Mouse (Mus musculus) kidney, adult 11 months (tissue): ENCODE measurements at regions not wholly inside any gene's neighbourhood (a gene's known extent, or its start where the extent isn't known, plus 50 kb on each side); places are given as distances from the start of the nearest gene placed in this dataset.

Experiments used
- DNase-seq: peaks from one replicate; pipeline ENCODE4 v3.0.0; 2022

DNA sequence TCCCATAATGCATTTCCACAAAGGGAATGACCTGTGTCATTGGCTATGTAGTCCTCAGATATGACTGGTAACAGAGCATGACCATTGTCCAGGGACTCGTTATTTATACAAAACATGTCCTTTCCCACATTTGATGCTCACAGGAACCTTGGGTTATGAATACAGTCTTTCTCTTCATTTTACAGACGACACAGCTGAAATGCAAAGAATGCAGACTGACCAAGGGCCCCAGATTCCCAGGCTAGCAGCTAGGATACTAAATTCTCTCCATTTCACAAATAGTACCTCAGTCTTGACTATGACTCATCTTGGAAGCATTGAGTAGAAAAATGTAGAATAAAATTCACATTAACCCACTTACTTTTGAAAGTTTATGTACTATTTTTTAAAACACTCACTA lies 182.7 kb upstream of the Sox4 start:
- DNase-seq, result no peak

DNA sequence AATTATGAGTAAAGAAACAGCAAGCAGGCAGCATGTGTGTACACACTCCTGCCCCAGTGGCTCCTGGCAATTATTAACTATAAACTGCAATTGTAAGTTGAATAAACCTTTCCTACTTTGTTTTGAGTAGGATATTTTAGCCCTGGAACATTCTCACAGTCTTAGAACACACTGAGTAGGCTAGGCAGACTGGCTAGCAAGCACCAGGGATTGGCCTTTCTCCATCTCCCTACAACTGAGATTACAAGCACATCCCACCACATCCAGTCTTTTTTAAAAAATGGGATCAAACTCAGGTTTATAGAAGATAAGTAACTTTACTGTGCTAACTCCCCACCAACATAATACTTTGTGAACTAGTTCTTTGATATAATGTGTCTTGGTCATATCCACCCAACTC lies 174.0 kb upstream of the Sox4 start:
- no peak for DNase-seq

DNA sequence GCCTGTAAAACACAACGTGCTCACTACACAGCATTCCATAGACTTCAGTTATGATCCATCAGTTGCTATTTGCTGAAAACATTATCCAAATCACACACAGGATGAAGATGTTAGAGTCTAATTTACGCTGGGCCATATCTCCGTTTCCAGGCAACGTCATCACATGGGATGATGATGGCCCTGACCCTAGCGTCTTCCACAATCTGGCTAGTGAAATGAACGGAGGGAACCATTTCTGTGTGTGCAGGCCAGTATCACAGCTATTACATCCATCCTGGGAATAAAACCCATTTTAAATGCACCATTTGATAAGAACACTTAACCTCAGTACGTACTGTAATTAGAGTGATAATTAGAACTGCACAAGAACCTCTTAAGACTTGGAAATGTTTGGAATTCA lies 170.0 kb upstream of the Sox4 start:
- DNase-seq, result no peak

DNA sequence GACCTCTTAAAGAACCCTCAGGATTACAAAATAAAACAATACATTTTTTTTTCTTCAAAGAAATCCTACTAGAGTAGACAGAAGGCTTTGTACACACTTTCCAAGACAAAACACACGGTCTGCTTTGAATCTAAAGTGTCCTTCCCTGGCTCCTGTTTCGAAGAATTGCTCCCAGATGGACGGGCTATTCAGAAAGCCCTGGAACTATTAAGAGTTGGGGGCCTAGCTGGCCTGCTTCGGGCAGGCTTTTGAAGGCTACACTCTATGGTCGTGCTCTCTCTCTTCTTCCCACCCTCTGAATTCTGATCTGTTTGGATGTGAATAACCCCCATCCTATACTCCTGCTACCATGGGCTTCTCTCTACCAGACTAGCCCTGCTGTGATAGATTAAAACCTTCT lies 167.6 kb upstream of the Sox4 start:
- DNase-seq, result no peak

DNA sequence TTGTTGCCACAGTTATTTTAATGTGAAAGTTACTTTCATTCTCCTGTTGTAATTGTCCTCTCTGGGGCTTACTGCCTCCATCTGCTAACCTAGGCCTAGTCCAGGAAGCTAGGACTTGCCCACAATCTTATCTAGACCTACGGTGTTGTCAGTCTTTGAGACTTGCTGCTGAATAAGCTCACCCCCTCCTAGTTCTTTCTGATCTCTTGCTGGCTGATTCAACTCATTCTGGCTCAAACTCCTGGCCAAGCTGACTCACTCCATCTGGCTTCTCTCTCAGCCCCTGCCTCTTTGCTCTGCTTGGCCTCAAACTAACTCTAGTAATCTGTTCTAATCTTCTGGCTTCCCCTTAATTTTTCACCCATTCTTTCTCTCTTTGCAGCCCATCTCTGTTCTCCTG lies 165.8 kb upstream of the Sox4 start:
- DNase-seq, result no peak

DNA sequence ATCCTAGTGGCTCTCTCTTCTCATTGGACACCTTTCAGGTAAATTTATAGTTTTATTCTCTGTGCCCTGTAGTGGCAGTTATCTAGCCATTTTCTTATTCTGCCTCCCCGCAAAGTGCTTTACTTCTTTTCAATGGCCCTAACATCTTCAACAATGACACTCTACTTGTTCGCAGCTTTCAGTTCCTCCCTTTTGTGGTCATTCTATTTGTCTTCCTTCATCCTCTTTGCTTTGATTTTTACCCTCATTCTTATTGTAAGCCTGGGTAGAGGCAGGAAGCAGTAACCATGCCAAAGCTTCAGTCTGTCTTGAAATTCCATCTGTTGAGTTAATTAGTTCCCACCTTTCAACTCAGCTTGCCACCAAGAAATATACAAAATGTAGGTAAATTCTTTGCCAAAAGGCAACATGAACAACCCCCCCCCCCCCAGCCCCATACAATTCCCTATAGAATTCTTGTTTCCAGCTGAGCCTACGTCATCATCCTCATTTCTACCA lies 161.5 kb upstream of the Sox4 start:
- no peak for DNase-seq

DNA sequence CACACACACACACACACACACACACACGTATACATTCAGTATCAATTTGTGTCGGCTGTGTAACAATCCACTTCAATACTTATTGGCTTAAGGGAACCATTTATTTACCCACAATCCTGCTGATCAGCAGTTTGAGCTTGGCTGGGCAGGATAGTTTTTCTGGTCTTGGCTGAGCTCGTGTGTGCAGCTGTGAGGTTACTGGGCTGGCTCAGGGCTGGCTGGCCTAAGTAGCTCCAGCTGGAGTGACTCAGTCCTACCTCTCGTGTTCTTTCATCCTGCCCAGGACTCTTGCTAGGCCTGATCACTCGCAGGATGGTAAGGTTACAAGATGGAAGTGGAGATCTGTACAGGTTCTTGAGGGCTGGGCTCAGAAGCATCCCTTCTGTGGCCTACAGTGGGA lies 156.6 kb upstream of the Sox4 start:
- no peak for DNase-seq

DNA sequence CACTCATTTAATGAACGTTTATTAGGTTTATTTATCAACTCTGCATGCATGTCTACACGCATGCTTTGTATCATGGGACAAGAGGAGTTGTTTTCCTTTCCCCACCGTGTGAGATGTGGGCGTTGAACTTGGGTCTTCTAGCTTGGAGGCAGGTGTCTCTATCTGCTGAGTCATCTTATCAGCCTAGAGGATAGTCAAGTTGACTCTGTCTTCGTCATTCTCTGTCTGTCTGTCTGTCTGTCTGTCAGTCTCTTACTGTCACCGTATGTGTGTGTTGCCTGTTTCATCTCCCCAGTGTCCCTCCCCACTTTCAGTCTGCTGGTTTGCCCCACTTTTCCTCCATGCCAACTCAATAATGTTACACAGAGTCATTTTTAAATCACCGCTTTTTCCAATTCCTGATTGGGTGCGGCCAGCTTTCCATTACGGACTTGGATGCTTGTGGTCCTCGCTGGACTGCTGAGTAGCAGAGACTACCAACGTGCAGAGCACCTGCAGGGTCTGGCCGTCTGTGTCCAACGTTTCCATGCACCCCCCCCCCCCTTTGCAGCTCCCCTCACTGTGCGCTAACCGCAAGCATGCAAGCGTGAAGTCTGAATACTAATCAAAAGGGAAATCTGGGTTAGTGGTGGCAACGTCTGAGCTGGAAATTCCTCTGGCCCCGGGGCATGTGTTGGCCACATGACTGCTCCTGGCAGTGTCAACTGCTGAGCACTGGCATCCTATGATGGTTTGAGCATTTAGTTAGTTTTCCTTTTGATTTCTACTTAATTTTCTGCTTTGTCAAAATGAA lies 155.7 kb upstream of the Sox4 start:
- no peak for DNase-seq

DNA sequence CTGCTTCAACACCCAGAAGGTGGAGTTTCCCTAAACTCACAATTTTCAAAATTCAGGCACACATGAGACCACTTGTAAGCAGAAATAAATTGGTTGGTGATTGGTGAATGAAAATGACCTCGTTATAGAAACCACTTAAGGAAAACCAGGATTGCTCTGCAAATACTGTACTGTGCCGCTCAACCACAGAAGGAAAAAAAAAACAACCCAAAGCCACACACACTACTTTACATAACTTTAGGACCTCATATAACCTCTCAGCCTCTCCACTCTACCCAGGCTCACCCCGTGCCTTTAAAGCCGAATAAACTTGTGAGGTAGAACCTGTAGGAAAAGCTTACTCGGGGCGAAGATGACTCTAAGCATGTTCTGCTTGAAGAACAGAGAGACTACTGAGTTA lies 154.7 kb upstream of the Sox4 start:
- DNase-seq, result no peak

DNA sequence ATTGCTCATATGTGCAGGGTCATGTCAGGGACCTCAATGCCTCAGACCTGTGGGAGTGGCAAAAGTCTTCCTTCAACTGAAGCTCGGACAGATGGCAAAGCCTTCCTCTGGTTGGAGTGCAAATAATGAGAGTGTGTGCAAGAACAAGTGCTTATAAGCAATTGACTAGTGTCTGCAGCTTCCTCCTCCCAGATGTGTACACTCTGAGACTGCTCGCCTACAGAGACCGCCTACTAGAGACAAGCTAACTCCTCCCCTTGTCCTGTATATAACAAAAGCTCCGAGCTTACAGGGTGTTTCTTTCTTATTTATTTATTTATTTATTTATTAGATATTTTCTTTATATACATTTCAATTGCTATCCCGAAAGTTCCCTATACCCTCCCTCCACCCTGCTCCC lies 138.7 kb upstream of the Sox4 start:
- DNase-seq, result no peak

DNA sequence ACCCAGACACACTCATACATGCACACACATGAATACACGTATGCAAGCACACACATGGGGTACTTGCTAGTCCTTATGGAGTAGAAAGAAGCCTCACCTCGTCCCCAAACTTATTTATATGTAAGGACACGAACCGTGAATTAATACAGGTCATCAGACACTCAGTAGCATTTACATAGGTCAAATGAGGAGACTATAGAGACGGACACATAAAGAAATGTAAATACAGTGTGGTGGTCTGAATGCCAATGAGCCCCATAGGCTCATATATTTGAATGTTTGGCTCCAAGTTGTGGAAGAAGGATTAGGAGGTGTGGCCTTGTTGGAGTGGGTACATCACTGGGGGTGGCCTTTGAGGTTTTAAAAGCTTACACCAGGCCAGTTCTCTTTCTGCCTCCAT lies 133.3 kb upstream of the Sox4 start:
- no peak for DNase-seq

DNA sequence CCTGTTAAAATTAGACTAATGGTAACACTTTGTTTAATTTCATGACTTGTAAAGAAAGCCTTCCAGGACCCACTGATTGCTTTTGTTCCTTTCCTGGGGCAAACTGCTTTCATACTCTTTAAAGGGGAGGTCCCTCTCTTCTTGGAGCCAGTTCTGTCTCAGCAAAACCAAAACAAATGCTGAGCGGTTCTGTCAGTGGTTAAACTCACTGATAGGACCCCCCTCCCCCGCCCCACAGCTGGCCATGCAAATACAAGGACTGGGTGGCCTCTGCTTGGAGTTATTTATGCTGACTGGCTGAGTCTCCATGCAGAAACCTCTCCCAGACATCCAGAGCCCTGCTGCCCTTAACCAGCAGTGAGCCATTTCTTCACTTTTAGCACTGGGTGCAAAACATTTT lies 127.6 kb upstream of the Sox4 start:
- DNase-seq, result no peak

DNA sequence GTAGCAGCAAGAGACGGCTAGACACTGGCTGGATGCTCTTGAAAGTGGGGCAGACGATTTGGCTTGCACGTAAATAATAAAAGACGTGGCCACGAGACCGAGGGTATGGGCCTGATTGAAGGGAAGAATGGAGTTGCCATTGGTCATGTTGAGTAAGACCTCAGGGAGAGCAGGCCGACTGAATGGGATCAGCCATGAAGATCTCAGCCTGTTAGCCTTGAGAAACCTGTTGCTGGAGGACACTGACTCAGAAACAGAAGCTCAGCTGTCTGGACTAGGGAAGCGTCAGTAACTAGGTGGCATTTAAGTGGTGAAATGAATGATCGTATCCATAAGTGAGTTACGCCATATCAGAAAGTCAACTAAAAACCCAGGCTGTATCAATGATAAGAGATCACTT lies 126.3 kb upstream of the Sox4 start:
- DNase-seq, result no peak

DNA sequence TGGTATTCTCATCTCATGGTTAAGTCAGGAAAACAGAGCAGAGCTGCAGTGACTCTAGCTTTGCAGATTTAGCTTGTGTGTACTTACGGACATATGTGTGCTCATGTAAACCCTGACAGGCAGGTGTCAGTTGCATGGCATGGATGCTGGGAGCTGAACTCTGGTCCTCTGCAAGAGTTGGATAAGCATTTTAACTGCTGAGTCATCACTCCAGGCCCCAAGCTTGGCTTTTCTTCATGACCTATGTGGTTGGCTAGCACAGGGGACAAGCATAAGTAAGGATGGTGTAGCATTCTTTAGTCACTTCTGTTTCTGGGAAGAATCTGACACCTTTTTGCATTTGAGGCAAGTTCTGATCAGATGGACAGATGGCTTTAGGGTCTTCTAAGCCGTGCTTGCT lies 120.1 kb upstream of the Sox4 start:
- DNase-seq, result no peak

DNA sequence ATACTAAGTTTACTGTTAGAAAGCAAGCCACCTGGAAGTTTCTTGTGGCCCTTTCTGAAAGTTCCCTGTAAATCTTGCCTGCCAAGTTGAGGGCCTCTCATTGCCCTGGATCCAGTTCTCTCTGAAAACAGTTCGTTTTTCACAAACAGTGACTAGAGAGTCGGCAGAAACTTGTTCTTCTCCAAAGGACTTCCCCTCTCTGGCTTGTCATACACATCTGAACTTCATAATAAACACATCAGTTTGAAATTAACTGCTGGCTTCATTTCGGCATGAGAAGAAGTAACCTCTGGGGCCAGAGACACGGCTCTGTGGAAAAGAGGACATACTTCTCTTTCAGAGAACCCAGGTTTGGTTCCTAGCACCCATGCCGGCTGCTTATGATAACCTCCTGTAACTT lies 110.4 kb upstream of the Sox4 start:
- DNase-seq, result no peak

DNA sequence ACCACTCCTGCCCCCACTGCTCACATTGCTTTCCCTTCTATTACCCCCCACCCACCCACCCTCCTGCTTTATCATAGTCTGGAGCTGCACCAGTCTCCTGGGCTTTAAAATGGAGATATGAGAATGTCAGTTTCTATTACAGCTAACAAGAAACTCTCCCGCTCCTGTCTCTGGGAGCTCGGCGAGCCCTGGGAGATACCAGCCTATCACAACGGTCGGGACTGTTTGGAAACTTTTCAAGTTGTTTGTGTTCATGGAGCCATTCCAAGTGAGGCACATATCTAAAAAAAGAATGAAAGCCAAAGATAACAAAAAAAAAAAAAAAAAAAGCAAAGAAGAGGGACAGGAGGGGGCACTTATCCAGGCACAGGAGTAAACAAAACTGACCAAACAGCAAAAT lies 105.2 kb upstream of the Sox4 start:
- no peak for DNase-seq

DNA sequence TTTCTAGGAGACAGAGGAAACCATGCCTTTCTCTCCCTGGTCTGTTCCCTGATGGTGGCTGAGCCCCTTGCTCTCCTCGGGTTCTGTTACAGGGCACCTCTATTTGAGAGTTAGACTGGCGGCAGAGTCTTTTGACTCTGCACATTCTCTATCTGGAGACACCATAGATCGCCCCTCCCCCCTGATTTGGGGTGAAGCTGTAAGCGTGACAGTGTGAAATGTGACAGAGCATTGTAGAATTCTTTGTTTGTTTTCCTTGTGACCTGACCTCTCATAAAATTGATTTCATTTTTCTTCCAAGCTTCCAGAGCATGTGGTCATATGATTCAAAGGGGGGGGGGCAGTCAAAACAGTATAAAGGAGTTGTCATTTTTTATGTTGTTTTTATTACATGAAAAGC lies 96.2 kb upstream of the Sox4 start:
- DNase-seq, result no peak

DNA sequence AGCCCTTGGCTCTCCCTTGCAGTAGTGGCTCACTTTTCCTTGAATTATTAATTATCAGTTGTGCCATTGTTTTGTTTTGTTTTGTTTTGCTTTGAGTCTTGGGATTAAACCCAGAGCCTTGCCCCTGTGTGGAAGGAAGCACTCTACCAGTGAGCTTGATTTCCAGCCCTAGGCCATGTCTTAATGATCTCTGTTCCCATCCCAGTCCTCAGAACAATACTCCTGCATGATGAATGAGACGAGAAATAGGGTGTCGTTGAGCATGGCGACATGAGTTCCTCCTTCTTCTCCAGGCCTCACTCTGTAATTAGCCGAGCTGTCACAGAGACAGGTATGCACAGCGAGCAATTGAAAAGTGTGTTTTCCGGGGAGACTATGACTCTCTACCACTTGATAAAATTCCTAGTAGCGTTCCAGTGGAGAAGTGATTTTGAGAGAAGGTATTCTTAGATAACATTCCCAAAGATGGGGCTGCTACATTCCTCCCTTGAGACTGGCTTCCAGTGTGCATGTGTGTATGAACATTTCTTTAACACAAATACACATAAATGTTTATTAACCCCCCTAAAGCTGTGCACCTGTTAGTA lies 95.6 kb upstream of the Sox4 start:
- DNase-seq, result no peak

DNA sequence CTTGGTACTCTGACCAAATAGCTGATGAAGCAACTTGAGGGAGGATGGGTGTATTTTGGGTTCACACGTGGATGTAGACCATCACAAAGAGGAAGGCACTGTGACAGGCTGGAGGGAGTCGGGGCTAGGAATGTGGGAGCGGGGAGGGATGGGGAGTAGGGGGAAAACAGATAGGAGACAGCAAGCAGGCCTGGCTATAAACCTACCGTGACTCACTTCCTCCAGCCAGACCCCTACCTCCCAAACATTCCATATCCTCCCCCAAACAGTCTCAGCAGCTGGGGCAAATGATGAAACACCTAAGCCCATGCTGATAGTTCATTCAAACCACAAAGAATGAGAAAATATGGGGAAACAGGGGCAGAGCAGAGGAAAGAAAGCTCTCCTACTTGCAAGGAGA lies 91.1 kb upstream of the Sox4 start:
- DNase-seq, result no peak

DNA sequence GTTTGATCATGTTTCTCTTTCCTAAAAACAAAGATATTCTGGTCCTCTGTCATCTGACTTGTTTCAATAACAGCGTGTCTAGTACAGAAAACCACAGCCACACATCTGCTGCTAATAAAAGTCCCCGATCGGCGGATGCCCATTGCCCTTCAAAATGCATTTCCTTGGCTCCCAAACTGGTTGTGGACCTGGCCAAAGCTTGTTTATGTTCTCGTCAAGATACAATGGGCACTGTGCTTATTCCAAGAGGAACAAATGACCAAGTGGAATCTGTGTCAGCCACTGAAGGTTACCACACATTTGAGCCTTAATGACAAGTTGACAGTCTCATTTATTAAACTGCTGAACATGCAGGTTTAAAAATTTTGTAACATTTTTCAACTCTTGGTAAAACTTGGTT lies 86.8 kb upstream of the Sox4 start:
- DNase-seq, result no peak

DNA sequence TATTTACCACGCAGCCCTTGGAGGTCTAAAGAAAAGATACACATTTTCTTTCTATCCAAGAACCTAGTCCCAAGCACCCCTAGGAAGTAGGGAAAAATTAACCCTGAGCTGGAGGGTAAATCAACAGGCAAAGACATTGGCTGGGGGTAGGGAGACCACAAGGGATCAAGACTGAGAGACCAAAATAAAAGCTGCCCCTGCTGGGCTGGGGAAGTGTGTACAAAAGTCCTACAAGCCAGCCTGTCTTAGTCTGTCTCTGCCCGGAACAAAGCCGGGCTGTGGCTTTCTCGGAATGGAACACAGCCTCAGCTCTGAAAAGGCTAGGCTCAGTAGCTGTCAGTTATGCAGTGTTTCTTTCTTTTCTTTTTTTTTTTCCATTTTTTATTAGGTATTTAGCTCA lies 81.4 kb upstream of the Sox4 start:
- DNase-seq, result no peak

DNA sequence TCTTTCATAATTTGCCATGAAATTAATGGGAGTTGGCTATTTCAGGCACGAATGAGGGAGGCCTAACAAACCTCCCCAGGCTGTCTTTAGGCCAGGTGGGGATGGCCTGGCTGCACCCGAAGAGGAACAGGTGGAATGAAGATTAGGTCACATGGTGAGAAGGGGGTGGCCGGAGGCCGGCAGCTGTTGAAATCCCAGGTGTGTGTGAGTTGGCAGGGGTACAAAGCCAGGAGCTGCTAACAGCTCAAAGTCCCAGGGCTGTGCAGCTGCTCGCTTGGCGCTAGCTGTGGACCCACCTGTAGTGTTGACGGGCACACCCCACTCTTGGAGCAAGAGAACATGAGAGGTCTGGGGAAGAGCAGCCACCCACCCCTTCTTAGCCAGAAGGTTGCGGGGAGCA lies 80.9 kb upstream of the Sox4 start:
- peak; percentile 4 for DNase-seq

DNA sequence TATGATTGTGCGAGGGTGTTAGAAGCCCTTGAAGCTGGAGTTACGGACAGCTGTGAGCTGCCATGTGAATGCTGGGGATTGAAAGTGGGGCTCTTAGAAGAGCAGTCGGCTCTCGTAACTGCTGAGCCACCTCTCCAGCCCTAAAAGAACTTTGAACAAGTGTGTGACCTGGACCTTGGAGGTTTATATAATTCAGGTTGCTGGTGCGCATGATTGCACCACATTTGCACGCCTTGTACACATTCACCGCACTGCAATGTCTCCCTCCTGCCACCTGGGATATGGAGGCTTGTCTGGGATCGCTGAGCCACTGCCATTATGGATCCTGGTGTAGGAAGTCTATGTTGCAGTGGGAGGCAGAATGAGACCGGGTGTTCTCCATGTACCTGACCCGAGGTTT lies 73.6 kb upstream of the Sox4 start:
- DNase-seq, result peak; percentile 45

DNA sequence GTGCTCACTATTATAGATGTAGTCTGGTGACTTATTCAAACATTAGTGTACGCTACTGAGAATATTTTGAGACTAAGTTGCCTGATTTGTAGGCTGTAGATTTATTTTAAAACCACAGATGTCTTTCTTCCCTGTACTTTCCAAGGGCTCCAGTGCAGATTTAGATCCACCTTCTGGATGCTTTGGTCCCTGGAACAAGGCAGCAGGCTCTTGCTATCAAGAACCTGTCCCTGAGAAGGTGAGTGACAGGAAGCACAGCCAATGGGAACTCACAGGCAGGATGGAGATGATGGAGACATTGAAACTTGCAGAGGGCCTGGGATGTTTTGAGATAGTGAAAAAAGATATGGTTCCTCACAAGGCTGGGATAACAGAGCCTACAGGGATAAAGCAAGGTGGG lies 70.0 kb upstream of the Sox4 start:
- DNase-seq, result no peak

DNA sequence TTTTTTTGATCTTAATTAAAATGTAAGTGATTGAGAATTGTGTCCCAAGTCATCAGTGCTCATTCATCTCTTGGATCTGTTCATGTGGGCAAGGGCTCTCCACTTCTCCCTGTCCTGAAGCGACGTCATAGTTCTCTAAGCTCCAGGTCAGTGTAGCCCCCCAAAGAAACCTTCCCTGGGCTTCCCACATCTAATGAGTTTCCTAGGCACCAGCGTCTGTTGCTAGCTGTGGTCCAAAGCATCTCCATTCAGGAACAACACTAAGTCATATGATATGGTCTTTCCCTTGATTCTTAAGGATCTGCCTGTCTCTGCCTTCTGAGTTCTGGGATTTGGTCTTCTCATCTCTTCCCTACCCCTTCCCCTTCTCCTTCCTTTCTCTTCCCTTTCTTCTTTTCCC lies 66.3 kb upstream of the Sox4 start:
- no peak for DNase-seq
